Mouse (Mus musculus): Measurements from ENCODE around the gene Srgap3.

DNA sequence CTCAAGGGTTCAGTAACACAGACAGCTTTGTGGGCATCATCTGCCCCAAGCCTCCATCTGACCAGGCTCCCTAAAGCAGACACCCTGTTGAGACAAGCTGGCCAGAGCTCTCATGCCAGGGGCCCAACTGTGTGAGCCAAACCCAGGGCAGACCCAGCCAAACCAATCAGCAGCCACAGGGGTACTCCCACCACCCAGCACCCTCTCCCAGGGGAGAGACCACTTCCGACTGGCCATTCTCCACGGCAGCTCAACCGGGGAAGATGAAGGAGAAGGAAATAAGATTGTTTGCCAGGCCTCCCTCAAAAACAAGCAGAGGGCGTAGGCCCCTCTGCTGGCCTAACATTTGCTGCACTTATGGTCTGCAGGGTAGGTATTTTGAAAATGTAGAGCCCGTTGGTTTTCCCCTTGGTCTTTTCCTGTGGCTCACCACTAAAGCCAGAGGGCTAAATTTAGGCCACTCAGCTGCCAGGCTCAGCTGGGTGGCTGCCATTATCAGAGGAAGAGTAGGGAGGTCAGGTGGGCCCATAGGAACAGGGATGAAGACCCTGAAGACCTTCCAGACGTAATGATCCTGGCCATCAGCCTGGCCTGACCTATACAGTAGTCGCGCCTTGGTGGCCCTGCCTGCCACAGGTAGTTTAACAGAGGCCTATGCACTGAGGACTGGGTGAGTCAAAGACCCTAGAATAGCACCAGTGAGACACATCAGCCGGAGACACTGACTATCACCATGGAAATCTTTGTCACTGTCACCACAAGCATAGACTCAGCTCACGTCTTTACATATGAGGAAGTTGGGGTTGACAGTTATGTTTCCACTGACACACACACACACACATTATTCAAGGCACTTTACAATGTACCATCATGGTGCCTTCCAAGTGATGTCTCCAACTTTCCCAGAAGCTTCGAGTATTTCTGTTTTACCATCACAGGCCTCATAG lies 85.4 kb downstream of the Srgap3 start:
- TF ChIP-seq CTCF (IDR thresholded peaks at IDR 0.05; ENCODE audit: insufficient read depth, low read length), result no peak
- TF ChIP-seq POLR2A (IDR thresholded peaks at IDR 0.05; ENCODE audit: borderline replicate concordance, extremely low read depth, low read depth, low read length), result no peak
